Mouse (Mus musculus): Measurements from ENCODE around the gene Gab2. TPM values are rescaled to one million over a fixed set of nuclear protein-coding genes. Genes with fewer than 3 reads are reported as not detected.

Gene Gab2
- 12.7 and 15.2 TPM in 2 replicates for polyA plus RNA-seq (2015; fragmentation: Nextera tagmentation; extraction: Ambion mirVana)

DNA sequence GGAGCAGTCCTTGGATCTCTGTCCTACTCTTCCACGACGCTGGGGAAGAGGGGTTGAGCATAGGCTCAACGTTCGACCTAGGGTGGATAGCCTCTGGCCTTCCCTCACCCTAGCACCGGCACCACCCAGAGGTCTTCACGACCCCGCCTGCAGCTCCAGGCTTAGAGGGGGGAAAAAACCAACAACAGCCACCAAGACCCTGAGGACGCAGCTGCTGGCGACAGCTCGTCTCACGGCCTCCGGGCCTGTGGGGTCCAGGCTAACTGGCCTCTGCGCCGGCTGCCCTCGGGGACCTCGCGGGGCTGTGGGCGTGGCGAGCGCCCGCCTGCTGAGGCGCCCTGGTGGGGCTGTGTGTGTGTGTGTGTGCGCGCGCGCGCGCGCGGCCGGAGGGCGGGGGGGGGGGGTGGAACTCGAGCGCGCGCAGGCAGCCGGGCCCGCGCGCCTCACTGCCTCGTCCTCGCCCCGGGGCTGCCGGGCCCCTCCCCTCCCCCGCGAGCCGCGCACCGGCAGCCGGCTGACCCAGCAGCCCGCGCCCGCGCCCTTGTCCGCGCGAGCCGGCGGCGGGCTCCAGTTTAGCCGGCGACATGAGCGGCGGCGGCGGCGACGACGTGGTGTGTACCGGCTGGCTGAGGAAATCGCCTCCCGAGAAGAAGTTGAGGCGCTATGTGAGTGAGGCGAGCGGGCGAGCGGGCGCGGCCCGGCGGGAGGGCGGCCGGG is at the start of gene Gab2:
Gene Gab2, plus strand, starts transcription at position 345 of the 717 bp plus-strand sequence.
- under 1% methylated on average over 44 of the region's 83 CpGs for WGBS
- no peaks in the 10 kb centered on the region for H3K27me3 ChIP-seq (replicated peaks)
- peaks cover 30% of the 10 kb centered on the region for H3K4me1 ChIP-seq
- H3K9me3 ChIP-seq (replicated peaks), result no peaks in the 10 kb centered on the region
- no peaks in the 10 kb centered on the region for H3K36me3 ChIP-seq
- H3K4me3 ChIP-seq (replicated peaks), result peak within 1 kb of the TSS; percentile 84
- H3K9ac ChIP-seq (replicated peaks), result peak within 1 kb of the TSS; percentile 84
- ATAC-seq (ENCODE audit: low FRiP score), result peak; percentile 86
- peak within 1 kb of the TSS; percentile 83 for H3K27ac ChIP-seq (replicated peaks)
- H3K4me2 ChIP-seq, result peak within 1 kb of the TSS; percentile 82

DNA sequence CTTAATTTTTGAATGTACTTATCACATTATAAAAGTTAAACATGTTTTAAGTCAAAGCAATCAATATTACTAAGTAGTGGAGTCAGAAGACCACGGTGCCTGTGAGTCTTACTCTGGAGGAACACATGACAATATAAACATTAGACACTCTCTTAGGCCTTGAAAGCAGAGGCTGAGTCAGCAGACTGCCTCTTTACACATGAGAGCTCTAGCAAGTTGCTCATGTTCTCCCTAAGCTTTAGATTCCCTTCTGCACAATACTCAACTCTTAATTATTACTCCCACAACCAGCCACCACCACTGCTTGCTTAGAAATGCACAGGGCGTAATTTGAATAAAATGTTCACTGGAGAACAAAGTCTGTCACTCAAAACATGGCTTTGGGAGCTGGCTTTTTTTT is 49.0 kb upstream of the Gab2 start:
- Histone ChIP-seq H3K9me3 (replicated peaks) (no peaks in the 10 kb centered on the region), H3K4me2 (no peak overlapping the region), H3K27ac (replicated peaks) (no peak overlapping the region), H3K4me3 (replicated peaks) (no peak overlapping the region), H3K9ac (replicated peaks) (no peak overlapping the region), H3K4me1 (no peaks in the 10 kb centered on the region), H3K27me3 (replicated peaks) (no peaks in the 10 kb centered on the region), H3K36me3 (no peaks in the 10 kb centered on the region)
- no peak for ATAC-seq (ENCODE audit: low FRiP score)
- WGBS, result 86% methylated on average over 2 of the region's 2 CpGs

DNA sequence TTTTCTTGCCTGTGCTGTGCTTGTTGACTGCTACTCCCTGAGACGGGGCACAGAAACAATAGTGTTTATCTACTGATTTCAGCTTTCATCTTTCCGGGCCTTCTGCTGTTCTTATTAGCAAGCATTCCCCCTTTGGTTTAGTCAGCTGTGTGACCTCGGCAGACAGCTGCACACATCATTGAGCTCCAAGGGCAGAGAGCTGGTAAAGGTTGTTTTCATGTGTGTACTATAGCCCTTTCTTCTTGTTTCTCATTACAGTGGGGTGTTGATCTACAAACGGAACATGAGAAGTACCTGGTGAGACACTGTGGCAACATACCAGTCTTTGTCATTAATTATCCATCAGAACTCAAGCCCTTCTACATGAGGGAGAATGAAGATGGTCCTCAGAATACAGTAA is 41.7 kb upstream of the Gab2 start:
- ATAC-seq (ENCODE audit: low FRiP score), result no peak
- H3K27ac ChIP-seq (replicated peaks), result no peak overlapping the region
- 84% methylated on average over 4 of the region's 4 CpGs for WGBS

DNA sequence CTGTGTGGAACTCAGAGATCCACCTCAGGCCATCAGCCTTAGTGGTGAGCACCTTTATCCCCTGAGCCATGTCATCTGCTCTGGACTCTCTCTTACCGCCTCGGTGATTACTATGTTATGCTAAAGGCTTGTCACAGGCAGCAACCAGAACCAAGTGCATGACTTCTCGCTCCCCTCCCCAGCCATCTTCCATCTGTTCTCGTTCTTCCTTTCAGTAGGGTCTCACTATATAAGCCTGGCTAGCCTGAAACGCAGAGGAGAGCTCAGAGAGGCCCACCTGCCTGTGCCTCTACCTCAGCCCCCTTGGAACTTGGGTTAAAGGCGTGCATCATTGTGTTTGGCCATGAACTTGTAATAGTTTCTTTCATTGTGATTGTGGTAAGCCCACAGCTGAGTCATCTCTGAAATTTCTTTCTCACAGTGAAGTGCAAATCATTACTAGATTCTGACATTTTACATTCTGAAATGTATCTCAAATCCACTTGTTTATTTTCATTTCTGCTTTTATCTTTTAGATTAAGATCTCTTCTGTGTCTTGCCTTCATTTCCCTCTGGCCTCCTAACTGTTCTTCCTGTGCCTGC is 39.4 kb upstream of the Gab2 start:
- H3K9me3 ChIP-seq (replicated peaks), result no peaks in the 10 kb centered on the region
- no peaks in the 10 kb centered on the region for H3K27me3 ChIP-seq (replicated peaks)
- H3K4me3 ChIP-seq (replicated peaks), result no peak overlapping the region
- no peak for ATAC-seq (ENCODE audit: low FRiP score)
- 92% methylated on average over 6 of the region's 6 CpGs for WGBS
- no peak overlapping the region for H3K4me2 ChIP-seq
- no peak overlapping the region for H3K27ac ChIP-seq (replicated peaks)
- peaks cover 6% of the 10 kb centered on the region; the same call in 1 of the 2 replicates for H3K36me3 ChIP-seq
- no peaks in the 10 kb centered on the region for H3K4me1 ChIP-seq
- no peak overlapping the region for H3K9ac ChIP-seq (replicated peaks)

More for the DNA sequence above, 41.7 kb upstream of the Gab2 start:
- Histone ChIP-seq H3K27me3 (replicated peaks) (no peaks in the 10 kb centered on the region), H3K9me3 (replicated peaks) (no peaks in the 10 kb centered on the region), H3K4me1 (no peaks in the 10 kb centered on the region), H3K36me3 (peaks cover 6% of the 10 kb centered on the region; the same call in 1 of the 2 replicates), H3K9ac (replicated peaks) (no peak overlapping the region), H3K4me3 (replicated peaks) (no peak overlapping the region), H3K4me2 (no peak overlapping the region)

DNA sequence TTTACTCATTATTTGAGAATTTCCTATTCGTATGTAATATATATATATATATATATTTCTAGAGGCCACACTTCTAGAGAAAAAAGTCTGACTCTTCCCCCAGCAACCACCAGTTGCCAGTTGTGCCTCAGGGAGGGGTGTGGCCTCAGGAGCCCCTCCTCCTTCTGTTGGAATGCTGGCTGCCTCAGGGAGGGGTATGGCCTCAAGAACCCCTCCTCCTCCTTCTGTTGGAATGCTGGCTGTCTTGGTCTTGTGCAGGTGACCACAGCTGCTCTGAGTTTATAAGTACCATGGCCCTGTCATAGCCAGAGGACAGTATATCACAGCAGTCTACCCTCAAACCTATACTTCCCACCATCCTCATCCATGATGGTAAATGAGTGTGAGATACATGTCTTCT is 38.4 kb upstream of the Gab2 start:
- no peak overlapping the region for H3K27ac ChIP-seq (replicated peaks)
- WGBS, result 88% methylated on average over 1 of the region's 1 CpGs
- no peak overlapping the region for H3K4me3 ChIP-seq (replicated peaks)
- no peaks in the 10 kb centered on the region for H3K9me3 ChIP-seq (replicated peaks)
- peaks cover 6% of the 10 kb centered on the region; the same call in 1 of the 2 replicates for H3K36me3 ChIP-seq
- H3K4me2 ChIP-seq, result no peak overlapping the region
- H3K4me1 ChIP-seq, result no peaks in the 10 kb centered on the region
- H3K27me3 ChIP-seq (replicated peaks), result no peaks in the 10 kb centered on the region
- no peak overlapping the region for H3K9ac ChIP-seq (replicated peaks)
- ATAC-seq (ENCODE audit: low FRiP score), result no peak

DNA sequence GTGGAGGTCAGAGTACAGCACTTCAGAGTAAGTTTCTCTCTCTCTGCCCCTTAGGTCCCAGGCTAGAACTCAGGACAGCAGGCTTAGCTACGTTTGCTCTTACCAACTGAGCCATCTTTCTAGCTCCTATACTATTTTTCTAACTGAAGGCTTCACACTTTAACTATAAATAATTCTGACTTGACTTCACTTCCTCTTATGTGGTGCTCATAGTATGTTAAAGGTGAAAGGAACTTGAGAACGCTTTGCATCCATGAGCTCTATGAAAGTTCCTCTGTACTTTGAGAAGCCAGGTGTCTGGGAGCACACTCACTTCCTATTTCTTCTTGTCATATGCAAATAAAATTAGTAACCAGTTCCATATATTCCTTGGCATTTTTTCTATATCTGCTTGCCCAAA is 20.4 kb upstream of the Gab2 start:
- no peak overlapping the region for H3K27ac ChIP-seq (replicated peaks)
- ATAC-seq (ENCODE audit: low FRiP score), result no peak
- H3K4me3 ChIP-seq (replicated peaks), result no peak overlapping the region
- no peaks in the 10 kb centered on the region for H3K27me3 ChIP-seq (replicated peaks)
- no peak overlapping the region for H3K4me2 ChIP-seq
- H3K9me3 ChIP-seq (replicated peaks), result no peaks in the 10 kb centered on the region
- no peaks in the 10 kb centered on the region for H3K4me1 ChIP-seq
- 91% methylated on average over 2 of the region's 2 CpGs for WGBS
- peaks cover 10% of the 10 kb centered on the region; the same call in 1 of the 2 replicates for H3K36me3 ChIP-seq
- no peak overlapping the region for H3K9ac ChIP-seq (replicated peaks)

DNA sequence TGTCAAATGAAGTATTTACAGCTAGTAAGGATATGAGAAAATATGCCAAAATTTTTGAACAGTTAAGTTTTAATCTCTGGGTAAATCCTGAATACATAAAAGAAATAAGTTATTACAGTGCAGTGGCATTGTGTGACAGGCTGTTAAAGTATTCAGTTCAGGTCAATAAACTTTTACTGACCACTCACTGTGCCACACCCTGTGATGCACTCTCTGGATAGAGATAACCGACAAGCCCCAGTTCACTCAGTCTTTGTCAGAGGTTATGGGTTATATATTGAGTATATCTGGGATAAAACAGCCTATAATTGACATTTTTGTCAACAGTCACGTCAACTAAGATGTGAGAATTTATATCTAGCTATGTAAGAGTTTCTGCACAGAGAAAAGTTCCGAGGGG is 9.9 kb upstream of the Gab2 start:
- 74% methylated on average over 3 of the region's 3 CpGs for WGBS
- ATAC-seq (ENCODE audit: low FRiP score), result no peak

DNA sequence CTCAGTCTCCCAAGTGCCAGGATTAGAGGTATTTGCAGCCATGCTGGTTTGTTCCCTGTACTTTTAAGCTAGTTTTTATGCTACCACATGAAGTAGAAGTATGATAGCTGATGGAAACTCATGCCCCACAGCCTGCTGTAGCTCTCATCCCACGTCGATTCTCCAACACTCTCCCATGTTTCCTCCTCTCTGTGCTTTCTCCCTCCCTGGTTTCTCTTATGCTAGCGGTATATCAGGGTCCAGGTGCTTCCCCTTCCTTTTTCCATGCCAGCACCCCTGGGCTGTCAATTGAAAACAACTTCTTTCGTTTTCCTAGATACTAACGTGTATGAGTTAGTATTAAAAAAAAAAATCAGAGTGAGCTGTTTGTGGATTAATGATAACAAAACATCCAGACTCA is 9.3 kb upstream of the Gab2 start:
- ATAC-seq (ENCODE audit: low FRiP score), result no peak
- no peaks in the 10 kb centered on the region for H3K36me3 ChIP-seq

More for the DNA sequence above, 9.9 kb upstream of the Gab2 start:
- Histone ChIP-seq H3K9ac (replicated peaks) (no peak overlapping the region), H3K36me3 (no peaks in the 10 kb centered on the region), H3K9me3 (replicated peaks) (no peaks in the 10 kb centered on the region), H3K4me3 (replicated peaks) (no peak overlapping the region), H3K27ac (replicated peaks) (no peak overlapping the region), H3K4me1 (no peaks in the 10 kb centered on the region), H3K4me2 (no peak overlapping the region), H3K27me3 (replicated peaks) (no peaks in the 10 kb centered on the region)

DNA sequence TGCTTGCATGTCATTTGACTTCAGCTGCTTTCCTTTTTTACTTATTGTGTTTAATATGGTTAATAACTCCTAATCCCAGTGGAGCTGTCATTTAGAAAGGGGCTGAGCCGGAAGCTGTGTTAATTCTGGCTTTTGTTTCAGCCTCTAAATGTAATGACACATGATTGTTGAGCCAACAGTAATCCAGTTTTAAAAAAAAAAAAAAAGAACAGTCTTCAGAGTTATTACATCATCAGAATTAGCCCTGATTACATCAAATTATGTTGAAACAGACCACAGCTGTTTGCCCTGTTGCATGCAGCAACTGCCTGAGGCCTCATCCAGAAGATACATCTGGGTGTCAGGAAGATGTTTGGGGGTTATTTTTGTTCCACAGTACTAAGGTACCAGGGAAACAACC is 6.4 kb upstream of the Gab2 start:
- ATAC-seq (ENCODE audit: low FRiP score), result no peak
- Histone ChIP-seq H3K9ac (replicated peaks) (no peak overlapping the region), H3K4me2 (no peak overlapping the region), H3K4me1 (peaks cover 9% of the 10 kb centered on the region), H3K4me3 (replicated peaks) (no peak overlapping the region), H3K27ac (replicated peaks) (no peak overlapping the region), H3K27me3 (replicated peaks) (no peaks in the 10 kb centered on the region), H3K36me3 (no peaks in the 10 kb centered on the region), H3K9me3 (replicated peaks) (no peaks in the 10 kb centered on the region)
- WGBS, result 41% methylated on average over 1 of the region's 1 CpGs

More for the DNA sequence above, 9.3 kb upstream of the Gab2 start:
- Histone ChIP-seq H3K27ac (replicated peaks) (no peak overlapping the region), H3K4me1 (no peaks in the 10 kb centered on the region), H3K27me3 (replicated peaks) (no peaks in the 10 kb centered on the region), H3K9me3 (replicated peaks) (no peaks in the 10 kb centered on the region), H3K4me2 (no peak overlapping the region), H3K9ac (replicated peaks) (no peak overlapping the region), H3K4me3 (replicated peaks) (no peak overlapping the region)
- WGBS, result 88% methylated on average over 5 of the region's 5 CpGs

DNA sequence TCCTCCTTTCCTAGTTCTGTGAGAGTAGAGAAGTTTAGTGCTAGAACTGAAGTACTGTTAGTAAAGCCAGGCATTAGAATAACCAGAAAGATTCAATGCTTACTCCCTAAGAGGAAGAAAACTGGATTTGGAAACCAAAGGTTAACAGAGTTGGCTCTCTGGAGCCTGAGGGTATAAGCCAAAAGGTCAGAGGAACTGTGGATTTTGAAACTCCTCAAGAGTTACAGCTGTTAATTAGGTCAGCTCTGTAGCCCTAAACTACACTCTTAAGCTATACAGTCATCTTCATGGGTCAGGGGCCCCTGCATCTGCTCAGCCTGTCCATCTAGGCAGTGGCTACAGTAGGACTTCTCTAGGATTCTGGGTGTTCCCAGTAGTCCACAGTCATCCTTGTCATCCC is 4.4 kb upstream of the Gab2 start:
- Histone ChIP-seq H3K9ac (replicated peaks) (no peak overlapping the region), H3K27ac (replicated peaks) (no peak overlapping the region), H3K9me3 (replicated peaks) (no peaks in the 10 kb centered on the region), H3K4me2 (no peak overlapping the region), H3K36me3 (no peaks in the 10 kb centered on the region), H3K4me3 (replicated peaks) (no peak overlapping the region), H3K27me3 (replicated peaks) (no peaks in the 10 kb centered on the region), H3K4me1 (peaks cover 9% of the 10 kb centered on the region)
- no peak for ATAC-seq (ENCODE audit: low FRiP score)

DNA sequence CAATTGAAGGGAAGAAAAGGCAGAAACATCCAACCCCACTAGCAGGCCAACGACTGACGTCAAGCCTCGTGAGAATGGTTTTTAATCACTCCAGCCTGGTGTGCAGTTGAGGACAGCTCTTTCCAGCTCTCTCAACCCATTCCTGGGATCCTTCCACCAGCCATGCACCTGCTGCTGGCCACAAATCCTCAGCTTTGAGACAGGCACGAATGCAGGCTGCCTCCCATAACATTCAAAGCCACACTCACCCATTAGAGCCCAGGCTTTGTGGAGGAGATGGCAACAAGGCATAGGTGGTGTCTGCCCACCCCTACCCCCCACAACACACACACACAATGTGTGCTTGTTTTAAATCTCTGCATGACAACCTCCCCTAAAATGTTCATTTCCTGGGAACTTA is 2.7 kb upstream of the Gab2 start:
- no peaks in the 10 kb centered on the region for H3K9me3 ChIP-seq (replicated peaks)
- no peak overlapping the region for H3K9ac ChIP-seq (replicated peaks)
- no peak for ATAC-seq (ENCODE audit: low FRiP score)
- H3K4me1 ChIP-seq, result peaks cover 23% of the 10 kb centered on the region
- no peaks in the 10 kb centered on the region for H3K27me3 ChIP-seq (replicated peaks)
- no peak overlapping the region for H3K4me3 ChIP-seq (replicated peaks)
- 22% methylated on average over 4 of the region's 4 CpGs for WGBS
- H3K27ac ChIP-seq (replicated peaks), result no peak overlapping the region
- no peak overlapping the region for H3K4me2 ChIP-seq
- no peaks in the 10 kb centered on the region for H3K36me3 ChIP-seq

DNA sequence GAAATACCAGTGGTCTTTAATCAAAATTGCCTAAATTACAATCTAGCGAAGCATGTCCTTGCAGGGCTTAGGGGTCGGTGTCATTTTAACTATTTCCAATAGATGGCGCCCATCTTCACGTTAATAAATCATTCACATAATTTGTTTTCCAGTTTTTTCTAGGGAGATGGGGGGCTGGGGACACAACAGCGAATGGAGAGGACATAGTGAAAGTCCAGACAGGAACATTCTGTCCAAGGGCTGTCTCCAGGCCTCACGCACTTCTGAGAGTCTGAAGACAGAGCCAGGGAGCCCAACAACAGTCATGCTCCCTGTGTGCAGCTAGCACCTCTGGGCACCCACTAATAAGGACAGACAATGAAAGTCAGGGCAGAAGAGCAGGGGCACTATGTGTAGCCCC is 2.2 kb upstream of the Gab2 start:
- no peak overlapping the region for H3K4me3 ChIP-seq (replicated peaks)
- H3K4me1 ChIP-seq, result peaks cover 28% of the 10 kb centered on the region
- no peak overlapping the region for H3K27ac ChIP-seq (replicated peaks)
- H3K9me3 ChIP-seq (replicated peaks), result no peaks in the 10 kb centered on the region
- ATAC-seq (ENCODE audit: low FRiP score), result no peak
- WGBS, result 18% methylated on average over 6 of the region's 6 CpGs
- H3K36me3 ChIP-seq, result no peaks in the 10 kb centered on the region
- no peak overlapping the region for H3K9ac ChIP-seq (replicated peaks)
- H3K27me3 ChIP-seq (replicated peaks), result no peaks in the 10 kb centered on the region
- H3K4me2 ChIP-seq, result no peak overlapping the region
